Mouse (Mus musculus) intestine, embryonic 16.5 days (tissue): Measurements from ENCODE around the gene Tmco3. TPM values are rescaled to one million over a fixed set of nuclear protein-coding genes. Genes with fewer than 3 reads are reported as not detected.

Experiments
- ATAC-seq: fragments of 200-750 bp; cut with Nextera tagmentation; 2 replicates; pipeline ENCODE4 v1.8.0; 2017; ENCODE audit warnings: moderate TSS enrichment, moderate library complexity
- H3K27ac ChIP-seq: fragments of 300-500 bp; sonication (generic); 2 replicates; pipeline ENCODE4 v1.5.1; 2014; ENCODE audit warnings: mild to moderate bottlenecking, low read length
- H3K27me3 ChIP-seq: fragments of 300-500 bp; sonication (generic); replicated peaks from 2 replicates; pipeline ENCODE4 v1.6.1; 2014; ENCODE audit warnings: low read length, control low read depth, mixed read lengths; ENCODE audit not compliant: control insufficient read depth, insufficient read depth
- H3K36me3 ChIP-seq: fragments of 300-500 bp; sonication (generic); 2 replicates; pipeline ENCODE4 v1.6.1; 2014; ENCODE audit warnings: low read length, control low read depth; ENCODE audit not compliant: control insufficient read depth, insufficient read depth
- H3K4me1 ChIP-seq: fragments of 300-500 bp; sonication (generic); 2 replicates; pipeline ENCODE4 v1.6.1; 2014; ENCODE audit warnings: low read length, control low read depth, mixed read lengths; ENCODE audit not compliant: control insufficient read depth, insufficient read depth
- H3K4me2 ChIP-seq: fragments of 300-500 bp; sonication (generic); 2 replicates; pipeline ENCODE4 v1.6.1; 2014; ENCODE audit warnings: low read depth, low read length, control low read depth
- H3K4me3 ChIP-seq: fragments of 300-500 bp; sonication (generic); 2 replicates; pipeline ENCODE4 v1.5.1; 2014; ENCODE audit warnings: mild to moderate bottlenecking, low read length
- H3K9ac ChIP-seq: fragments of 300-500 bp; sonication (generic); 2 replicates; pipeline ENCODE4 v1.6.1; 2014; ENCODE audit warnings: low read depth, low read length
- H3K9me3 ChIP-seq: fragments of 300-500 bp; sonication (generic); 2 replicates; pipeline ENCODE4 v1.6.1; 2016; ENCODE audit warnings: low read length, control low read depth; ENCODE audit not compliant: control insufficient read depth
- WGBS: fragments of 180-500 bp; shearing (Covaris S2); extraction: QIAGEN DNeasy Blood & Tissue Kit; methylation state at CpG from one replicate; pipeline ENCODE4 v1.1.7; 2014; 5-methylcytosine and 5-hydroxymethylcytosine counted together
- polyA plus RNA-seq: library from polyadenylated mRNA; unstranded; fragments of >200 nt; fragmentation: Nextera tagmentation; extraction: Ambion mirVana; gene quantifications from 2 replicates; pipeline ENCODE4 v1.2.1, GENCODE M21; 2015

Tmco3 gene
- polyA plus RNA-seq, 1 experiment from 2014 or later: 28.0 TPM

GRCm38 (mm10) chr8:13352601-13353000 is 64.6 kb downstream of the Tmco3 start:
- Histone ChIP-seq H3K27me3 (no peaks in the 10 kb centered on the region), H3K36me3 (peaks cover 10% of the 10 kb centered on the region), H3K27ac (no peak overlapping the region), H3K9ac (no peak overlapping the region), H3K4me3 (no peak overlapping the region), H3K4me2 (no peak overlapping the region), H3K4me1 (peaks cover 7% of the 10 kb centered on the region), H3K9me3 (no peaks in the 10 kb centered on the region)
- WGBS: 80% methylated on average over 8 of the region's 8 CpGs
- no peak for ATAC-seq

GRCm38 (mm10) chr8:13353155-13353833 is 65.3 kb downstream of the Tmco3 start:
- no peak for ATAC-seq
- Histone ChIP-seq H3K4me1 (peaks cover 7% of the 10 kb centered on the region), H3K4me2 (no peak overlapping the region), H3K27me3 (no peaks in the 10 kb centered on the region), H3K36me3 (peaks cover 10% of the 10 kb centered on the region), H3K9me3 (no peaks in the 10 kb centered on the region), H3K27ac (no peak overlapping the region), H3K9ac (no peak overlapping the region), H3K4me3 (no peak overlapping the region)
- 86% methylated on average over 9 of the region's 9 CpGs for WGBS

DNA sequence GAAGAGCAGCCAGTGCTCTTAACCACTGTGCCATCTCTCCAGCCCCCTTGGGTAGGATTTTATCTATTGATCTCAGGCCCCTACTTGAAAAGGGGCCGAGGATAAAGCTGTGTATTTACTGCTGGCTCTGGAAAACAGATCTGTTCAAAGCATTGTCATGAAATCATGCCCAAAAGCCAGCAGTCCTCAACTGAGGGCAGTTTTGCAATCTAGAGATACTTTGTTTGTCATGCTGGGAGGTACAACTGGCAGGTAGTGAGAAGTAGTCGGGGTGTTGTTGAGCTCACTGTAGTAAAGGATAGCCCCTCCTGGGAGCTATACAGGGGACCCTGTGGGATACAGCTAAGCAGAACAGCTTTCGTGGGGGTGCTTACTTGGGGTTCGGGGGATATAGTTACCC is 65.9 kb downstream of the Tmco3 start:
- WGBS: 80% methylated on average over 4 of the region's 4 CpGs

GRCm38 (mm10) chr8:13356221-13356620 is 68.2 kb downstream of the Tmco3 start:
- WGBS: 75% methylated on average over 6 of the region's 6 CpGs
- no peak overlapping the region for H3K4me2 ChIP-seq
- no peak for ATAC-seq

More for the DNA sequence above, 65.9 kb downstream of the Tmco3 start:
- Histone ChIP-seq H3K9me3 (no peaks in the 10 kb centered on the region), H3K27ac (no peak overlapping the region), H3K4me3 (no peak overlapping the region), H3K27me3 (no peaks in the 10 kb centered on the region), H3K4me2 (no peak overlapping the region), H3K36me3 (peaks cover 13% of the 10 kb centered on the region), H3K4me1 (peaks cover 7% of the 10 kb centered on the region), H3K9ac (no peak overlapping the region)
- ATAC-seq: no peak

GRCm38 (mm10) chr8:13356681-13357080 is 68.7 kb downstream of the Tmco3 start:
- no peak overlapping the region for H3K4me2 ChIP-seq
- peaks cover 2% of the 10 kb centered on the region; the same call in 1 of the 2 replicates for H3K4me1 ChIP-seq
- ATAC-seq: no peak
- no peaks in the 10 kb centered on the region for H3K27me3 ChIP-seq
- H3K9ac ChIP-seq: no peak overlapping the region
- WGBS: 66% methylated on average over 10 of the region's 10 CpGs
- peaks cover 34% of the 10 kb centered on the region for H3K36me3 ChIP-seq
- H3K27ac ChIP-seq: no peak overlapping the region
- no peak overlapping the region for H3K4me3 ChIP-seq
- no peaks in the 10 kb centered on the region for H3K9me3 ChIP-seq

More at GRCm38 (mm10) chr8:13356221-13356620, 68.2 kb downstream of the Tmco3 start:
- Histone ChIP-seq H3K9ac (no peak overlapping the region), H3K27me3 (no peaks in the 10 kb centered on the region), H3K27ac (no peak overlapping the region), H3K36me3 (peaks cover 30% of the 10 kb centered on the region), H3K4me3 (no peak overlapping the region), H3K4me1 (peaks cover 7% of the 10 kb centered on the region), H3K9me3 (no peaks in the 10 kb centered on the region)

DNA sequence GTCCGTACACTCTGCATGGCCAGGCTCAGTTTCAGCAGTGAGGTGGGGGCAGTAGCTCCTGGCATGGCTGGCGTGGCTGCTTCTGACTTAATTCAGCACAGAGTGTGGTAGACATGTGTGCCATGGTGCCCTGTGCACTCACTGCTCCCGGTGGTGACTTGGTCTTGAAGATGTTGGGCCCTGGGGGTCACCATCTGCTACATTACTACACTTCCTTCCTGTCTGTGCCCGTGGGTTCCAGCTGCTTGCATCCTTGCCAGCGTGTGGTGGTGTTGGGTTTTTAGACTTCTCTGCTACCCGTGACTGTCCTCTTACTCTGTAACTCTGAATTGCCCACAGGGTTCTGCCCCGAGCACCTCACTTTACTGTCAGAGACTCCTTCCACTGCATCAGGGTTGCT is 72.2 kb downstream of the Tmco3 start:
- Histone ChIP-seq H3K4me3 (no peak overlapping the region), H3K27ac (no peak overlapping the region), H3K36me3 (peaks cover 37% of the 10 kb centered on the region), H3K4me1 (no peaks in the 10 kb centered on the region), H3K9me3 (no peaks in the 10 kb centered on the region), H3K9ac (no peak overlapping the region), H3K4me2 (no peak overlapping the region), H3K27me3 (no peaks in the 10 kb centered on the region)
- ATAC-seq: no peak
- WGBS: 90% methylated on average over 7 of the region's 7 CpGs

GRCm38 (mm10) chr8:13361865-13362264 is 73.9 kb downstream of the Tmco3 start:
- WGBS: 94% methylated on average over 6 of the region's 6 CpGs

More at GRCm38 (mm10) chr8:13361865-13362264, 73.9 kb downstream of the Tmco3 start:
- Histone ChIP-seq H3K9ac (no peak overlapping the region), H3K4me2 (no peak overlapping the region), H3K4me3 (no peak overlapping the region), H3K27me3 (no peaks in the 10 kb centered on the region), H3K9me3 (no peaks in the 10 kb centered on the region), H3K27ac (no peak overlapping the region), H3K4me1 (no peaks in the 10 kb centered on the region), H3K36me3 (peaks cover 37% of the 10 kb centered on the region)
- no peak for ATAC-seq

Other genes with a start within 250 kb of the Tmco3 start
- 13.0 and 18.5 TPM in 2 replicates for gene Proz, start 227.3 kb upstream of the Tmco3 start, polyA plus RNA-seq
- 28.7 and 30.2 TPM in 2 replicates for gene Pcid2, start 182.7 kb upstream of the Tmco3 start, polyA plus RNA-seq
- 81.5 and 84.7 TPM in 2 replicates for gene Cul4a, start 182.6 kb upstream of the Tmco3 start, polyA plus RNA-seq
- gene Lamp1, start 129.0 kb upstream of the Tmco3 start, polyA plus RNA-seq: 256 and 550 TPM in 2 replicates
- 71.7 and 75.3 TPM in 2 replicates for gene Grtp1, start 87.6 kb upstream of the Tmco3 start, polyA plus RNA-seq
- gene Adprhl1, start 34.0 kb upstream of the Tmco3 start, polyA plus RNA-seq: 0.29 and 0.40 TPM in 2 replicates
- 16.9 and 17.7 TPM in 2 replicates for gene Dcun1d2, start 59 bp upstream of the Tmco3 start, polyA plus RNA-seq
- gene Tfdp1, start 50.6 kb downstream of the Tmco3 start, polyA plus RNA-seq: 116 and 123 TPM in 2 replicates
- not detected in 2 replicates for gene Atp4b, start 108.6 kb downstream of the Tmco3 start, polyA plus RNA-seq
- not detected in 2 replicates for gene Grk1, start 116.9 kb downstream of the Tmco3 start, polyA plus RNA-seq
- 3.2 and 3.6 TPM in 2 replicates for gene Tmem255b, start 147.0 kb downstream of the Tmco3 start, polyA plus RNA-seq
- 55.8 and 60.7 TPM in 2 replicates for gene Gas6, start 206.3 kb downstream of the Tmco3 start, polyA plus RNA-seq